Mouse (Mus musculus) CD8-positive naive resting alpha-beta T cell, adult 57 days (primary cell): ENCODE results near the gene Six1. TPM values are rescaled to one million over a fixed set of nuclear protein-coding genes. Genes with fewer than 3 reads are reported as not detected.

Experiments
- total RNA-seq: library from RNA; stranded (reverse); gene quantifications from one replicate; pipeline ENCODE4 v1.2.4, GENCODE M21; 2023

Gene Six1
- 0.24 TPM for total RNA-seq

DNA sequence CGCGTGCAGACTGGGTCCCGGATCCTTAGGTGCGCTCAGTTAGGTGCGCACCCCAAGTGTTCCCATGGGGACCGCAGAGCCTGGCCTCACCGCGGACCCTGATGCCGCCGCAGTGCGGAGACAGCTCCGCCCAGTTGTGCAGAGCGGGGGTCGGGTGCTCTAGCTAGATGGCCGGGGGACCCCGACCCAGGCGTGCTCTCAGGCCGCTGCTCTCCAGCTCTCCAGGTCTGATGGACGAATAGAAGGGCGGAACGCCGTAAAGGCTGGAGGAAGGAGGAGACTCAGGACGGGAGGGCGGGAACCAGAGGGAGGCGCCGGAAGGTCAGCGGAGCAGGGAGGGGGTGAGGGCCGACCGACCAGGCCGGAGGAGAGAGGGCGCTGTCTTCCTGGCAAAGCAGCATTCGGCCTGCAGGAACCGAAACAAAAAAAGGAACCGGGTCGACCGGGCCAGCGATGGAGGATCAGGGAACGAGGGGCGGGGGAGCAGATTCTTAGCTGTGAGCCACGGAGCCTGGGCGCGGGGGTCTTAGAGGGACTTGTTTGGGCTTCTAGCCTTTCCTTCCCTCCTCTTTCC lies at the start of gene Six1:
Gene Six1 (minus strand): TSS at position 220 of the 574 bp plus-strand sequence.

Other genes with a start within 250 kb of the Six1 start
- gene Six6, start 114.0 kb downstream of the Six1 start, total RNA-seq = not detected
- not detected for gene 4930447C04Rik, start 113.1 kb downstream of the Six1 start, total RNA-seq
- gene Six4, start 59.6 kb upstream of the Six1 start, total RNA-seq = 0.09 TPM
- 18.1 TPM for gene Mnat1, start 69.8 kb upstream of the Six1 start, total RNA-seq
- gene Trmt5, start 232.8 kb upstream of the Six1 start, total RNA-seq = 15.8 TPM
- 21.7 TPM for gene Slc38a6, start 232.9 kb upstream of the Six1 start, total RNA-seq